Comparison of ENCODE assay signal across 24 mouse cellular contexts in genomic region chr10:83167492-83167891, GRCm38 (mm10).
"Had no signal": no experiment of that assay in that cellular context is flagged by ENCODE, and none has a peak within 500 bp of the region (broad histone marks: within the 10 kb centered on the region; RNA-seq: fewer than 3 reads in every experiment).

No protein-coding gene starts in this region.

- H3K27ac ChIP-seq: kidney, embryonic 15.5 days; left cerebral cortex, adult 2 months; limb, embryonic 13.5 days; liver, embryonic 12.5 days; liver, embryonic 15.5 days; lung, embryonic 15.5 days; midbrain, embryonic 10.5 days; midbrain, embryonic 13.5 days; neural tube, embryonic 13.5 days; stomach, embryonic 15.5 days had no signal

- H3K4me3 ChIP-seq: kidney, embryonic 15.5 days; left cerebral cortex, adult 2 months; limb, embryonic 13.5 days; liver, embryonic 12.5 days; liver, embryonic 15.5 days; lung, embryonic 15.5 days; midbrain, embryonic 10.5 days; midbrain, embryonic 13.5 days; myocyte; neural tube, embryonic 13.5 days; stomach, embryonic 15.5 days had no signal

- DNase-seq: kidney, adult 11 months; kidney, adult 8-10 months; kidney, postnatal 10 days; kidney, postnatal 36 days; layer of hippocampus, adult 9-11 months; liver; lung, adult 18-20 months; lung, postnatal 10 days; lung, postnatal 36 days; retina, postnatal 1 day; right cerebral cortex, postnatal 25 days; spleen, adult 18-20 months; thymus, postnatal 25 days had no signal
